Mouse (Mus musculus): ENCODE results near the gene Gm13030.

- TF ChIP-seq CTCF (IDR thresholded peaks at IDR 0.05; ENCODE audit: control insufficient read depth, insufficient read depth, insufficient replicate concordance, low read depth, low read length) (no peak), POLR2A (IDR thresholded peaks at IDR 0.05; ENCODE audit: control insufficient read depth, low read depth, low read length) (no peak)
These were observed 7.2 kb upstream of the Gm13030 start for GRCm38 (mm10) chr4:138880811-138881584.
